Mouse (Mus musculus): Measurements from ENCODE around the gene Fmn2.

- TF ChIP-seq CTCF (IDR thresholded peaks at IDR 0.05) (no peak), EP300 (IDR thresholded peaks at IDR 0.05) (no peak)
Observed at GRCm38 (mm10) chr1:174689301-174689700, 187.7 kb downstream of the Fmn2 start.
